Mouse (Mus musculus): ENCODE measurements around the gene Prr13.

The Prr13 gene

DNA sequence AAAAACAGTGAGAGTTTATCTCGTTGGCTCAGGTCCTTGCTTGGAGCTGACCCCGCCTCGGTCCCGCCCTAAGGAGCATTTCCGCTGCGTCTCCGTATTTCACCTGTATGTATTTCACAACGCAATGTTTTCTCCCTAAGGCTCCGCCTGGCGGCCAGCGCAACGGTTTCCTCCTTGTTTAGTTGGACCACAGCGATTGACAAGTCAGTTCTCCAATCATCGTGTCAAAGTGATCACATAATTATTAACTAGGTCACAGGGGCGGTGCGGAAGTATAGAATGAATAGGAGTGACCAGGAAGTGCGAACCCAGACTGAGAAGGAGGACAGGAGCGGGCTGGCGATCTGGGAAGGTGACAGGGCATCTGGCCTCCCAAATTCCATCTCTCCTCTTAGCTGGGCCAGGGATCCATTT lies at the start of gene Prr13:
TSS of gene Prr13 (plus strand) at position 125 of the 414 bp plus-strand sequence.
- CTCF ChIA-PET, result interaction anchor here (0.5 to 1.2 kb wide), 4 partner anchors 46 to 167 kb away, joined by 3 to 5 read pairs (median 4); partner anchors contain the start of gene Atf7

DNA sequence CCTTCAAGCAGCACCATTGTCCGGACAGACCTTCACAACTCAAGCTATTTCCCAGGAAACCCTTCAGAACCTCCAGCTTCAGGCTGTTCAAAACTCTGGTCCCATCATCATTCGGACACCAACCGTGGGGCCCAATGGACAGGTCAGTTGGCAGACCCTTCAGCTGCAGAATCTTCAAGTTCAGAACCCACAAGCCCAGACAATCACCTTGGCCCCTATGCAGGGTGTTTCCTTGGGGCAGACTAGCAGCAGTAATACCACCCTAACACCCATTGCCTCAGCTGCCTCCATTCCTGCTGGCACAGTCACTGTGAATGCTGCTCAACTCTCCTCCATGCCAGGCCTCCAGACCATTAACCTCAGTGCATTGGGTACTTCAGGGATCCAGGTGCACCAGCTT lies 49.5 kb upstream of the Prr13 start:
- CTCF ChIA-PET, result interaction anchor here (0.9 to 1.9 kb wide), 2 partner anchors 11 to 28 kb away, joined by 4 to 5 read pairs; no protein-coding TSS in a partner anchor

DNA sequence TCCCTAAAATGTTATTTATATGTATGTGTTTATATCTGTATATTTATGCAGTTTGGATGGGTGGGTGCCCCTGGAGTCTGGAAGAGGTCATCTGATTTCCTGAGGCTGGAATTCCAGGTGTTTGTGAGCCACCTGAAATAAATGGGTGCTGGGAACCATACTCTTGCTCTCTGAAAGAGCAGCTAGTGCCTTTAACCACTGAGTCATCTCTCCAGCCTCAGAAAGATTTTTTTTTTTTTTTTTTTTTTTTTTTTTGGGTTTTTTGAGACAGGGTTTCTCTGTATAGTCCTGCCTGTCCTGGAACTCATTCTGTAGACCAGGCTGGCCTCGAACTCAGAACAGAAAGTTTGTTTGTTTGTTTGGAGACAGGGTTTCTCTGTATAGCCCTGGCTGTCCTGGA lies 47.8 kb upstream of the Prr13 start:
- CTCF ChIA-PET, result interaction anchor here (0.5 to 0.6 kb wide), 3 partner anchors 52 to 201 kb away, joined by 3 to 5 read pairs (median 5); no protein-coding TSS in a partner anchor

DNA sequence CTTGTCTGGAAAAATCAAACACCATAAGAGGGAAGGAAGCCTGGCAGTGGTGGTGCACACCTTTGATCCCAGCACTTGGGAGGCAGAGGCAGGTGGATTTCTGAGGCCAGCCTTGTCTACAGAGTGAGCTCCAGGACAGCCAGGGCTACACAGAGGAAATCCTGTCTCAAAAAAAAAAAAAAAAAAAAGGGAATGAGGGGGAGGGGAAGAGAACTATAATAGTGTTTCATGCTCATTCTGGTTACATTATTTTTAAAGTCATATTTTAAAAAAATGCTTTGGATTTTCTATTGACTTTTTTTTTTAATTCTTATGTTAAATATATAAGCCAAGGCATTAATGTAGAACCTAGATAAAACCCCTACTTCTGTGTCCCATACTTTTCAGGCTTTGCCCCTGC lies 45.1 kb upstream of the Prr13 start:
- CTCF ChIA-PET, result interaction anchor here (0.7 to 1.1 kb wide), 4 partner anchors 23 to 59 kb away, joined by 3 to 4 read pairs (median 4); no protein-coding TSS in a partner anchor

DNA sequence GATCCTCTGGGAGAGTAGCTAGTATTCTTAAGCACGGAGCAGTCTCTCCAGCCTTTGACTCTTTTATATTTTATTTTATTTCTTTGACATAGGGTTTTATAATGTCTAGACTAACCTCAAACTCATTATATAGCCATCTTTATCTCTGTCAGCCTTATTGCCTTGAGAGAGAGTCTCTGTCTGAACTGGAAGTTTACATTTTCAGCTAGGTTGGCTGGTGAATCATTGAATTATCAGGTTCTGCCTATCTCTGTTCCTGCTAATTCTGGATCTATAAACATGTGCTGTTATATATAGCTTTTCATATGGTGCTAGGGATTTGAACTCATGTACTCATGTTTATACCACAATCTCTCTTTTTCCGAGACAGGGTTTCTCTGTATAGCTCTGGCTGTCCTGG lies 41.3 kb upstream of the Prr13 start:
- CTCF ChIA-PET, result interaction anchor here (0.5 to 0.8 kb wide), 3 partner anchors 29 to 1495 kb away, joined by 4 to 5 read pairs (median 5); no protein-coding TSS in a partner anchor

DNA sequence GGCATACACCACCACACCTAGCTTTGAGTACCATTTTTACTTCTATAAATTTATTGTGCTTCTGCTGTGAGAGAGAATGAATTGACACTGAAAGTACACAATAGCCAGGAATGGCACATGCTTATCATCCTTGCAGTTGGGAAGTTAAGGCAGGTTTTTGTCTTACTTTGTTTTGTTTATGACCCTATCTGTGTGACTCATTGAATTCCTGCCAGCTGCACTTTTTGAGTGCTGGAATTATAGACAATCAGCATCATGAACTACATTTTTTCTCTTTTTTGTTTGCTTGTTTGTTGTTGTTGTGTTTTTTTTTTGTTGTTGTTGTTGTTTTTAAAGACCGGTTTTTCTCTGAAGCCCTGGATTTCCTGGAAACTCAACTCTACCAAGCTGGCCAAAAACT lies 37.8 kb upstream of the Prr13 start:
- CTCF ChIA-PET, result interaction anchor here (0.6 to 2.3 kb wide), 4 partner anchors 12 to 40 kb away, joined by 3 to 12 read pairs (median 4); no protein-coding TSS in a partner anchor

DNA sequence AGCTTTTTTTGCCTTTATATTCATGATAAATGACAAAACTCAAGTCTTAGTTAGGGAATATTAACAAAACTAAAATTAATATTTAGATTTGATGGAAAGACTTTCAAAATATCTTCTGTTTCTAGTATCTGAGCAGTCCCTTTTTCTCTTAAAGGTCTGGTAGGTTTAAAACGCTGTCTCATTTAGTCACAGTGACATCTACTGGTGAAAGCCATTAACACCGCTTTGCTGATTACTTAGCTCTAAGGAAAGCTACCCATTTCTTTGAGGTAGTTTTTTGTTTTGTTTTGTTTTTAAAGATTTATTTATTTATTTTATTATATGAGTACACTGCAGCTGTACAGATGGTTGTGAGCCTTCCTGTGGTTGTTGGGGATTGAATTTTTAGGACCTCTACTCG lies 37.4 kb upstream of the Prr13 start:
- CTCF ChIA-PET, result interaction anchor here (0.6 to 2.3 kb wide), 2 partner anchors 16 to 40 kb away, joined by 3 to 12 read pairs; no protein-coding TSS in a partner anchor

DNA sequence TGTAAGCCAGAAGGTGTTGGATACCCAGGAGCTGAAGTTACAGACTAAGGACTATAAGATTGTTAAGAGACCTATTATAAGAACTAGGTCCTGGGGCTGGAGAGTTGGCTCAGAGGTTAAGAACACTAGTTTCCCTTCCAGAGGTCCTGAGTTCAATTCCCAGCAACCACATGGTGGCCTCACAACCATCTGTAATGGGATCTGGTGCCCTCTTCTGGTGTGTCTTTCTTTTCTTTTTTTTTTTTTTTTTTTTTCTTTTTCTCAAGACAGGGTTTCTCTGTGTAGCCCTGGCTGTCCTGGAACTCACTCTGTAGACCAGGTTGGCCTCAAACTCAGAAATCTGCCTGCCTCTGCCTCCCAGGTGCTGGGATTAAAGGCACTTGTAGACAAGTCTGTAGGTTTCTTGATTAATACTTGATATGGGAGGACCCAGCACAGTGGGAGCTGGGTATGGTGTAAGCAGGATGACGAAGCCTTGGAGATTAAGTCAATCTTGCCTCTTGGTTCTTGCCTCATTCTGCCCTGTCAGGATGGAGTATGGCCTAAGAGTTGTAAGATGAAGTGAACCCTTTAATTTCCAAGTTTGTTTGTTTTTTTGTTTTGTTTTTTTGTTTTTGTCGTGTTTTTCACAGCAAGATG lies 35.1 kb upstream of the Prr13 start:
- CTCF ChIA-PET, result no interaction called here

DNA sequence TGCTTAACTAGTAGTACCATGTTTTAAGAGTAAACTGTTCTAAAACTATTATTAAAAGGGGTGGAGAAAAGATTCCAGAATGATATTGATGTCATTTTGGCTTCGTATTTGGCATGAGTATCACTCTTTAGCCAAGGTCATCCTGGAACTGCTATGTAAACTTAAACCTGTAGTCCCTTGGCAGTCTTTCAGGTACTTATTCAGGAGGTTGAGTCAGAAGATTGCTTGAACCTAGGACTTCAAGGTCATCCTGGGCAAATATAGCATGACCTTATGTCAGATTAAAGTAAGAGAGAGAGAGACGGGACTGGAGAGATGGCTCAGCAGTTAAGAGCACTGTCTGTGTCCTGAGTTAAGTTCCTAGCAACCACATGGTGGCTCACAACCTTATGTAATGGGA lies 34.2 kb upstream of the Prr13 start:
- CTCF ChIA-PET, result no interaction called here

DNA sequence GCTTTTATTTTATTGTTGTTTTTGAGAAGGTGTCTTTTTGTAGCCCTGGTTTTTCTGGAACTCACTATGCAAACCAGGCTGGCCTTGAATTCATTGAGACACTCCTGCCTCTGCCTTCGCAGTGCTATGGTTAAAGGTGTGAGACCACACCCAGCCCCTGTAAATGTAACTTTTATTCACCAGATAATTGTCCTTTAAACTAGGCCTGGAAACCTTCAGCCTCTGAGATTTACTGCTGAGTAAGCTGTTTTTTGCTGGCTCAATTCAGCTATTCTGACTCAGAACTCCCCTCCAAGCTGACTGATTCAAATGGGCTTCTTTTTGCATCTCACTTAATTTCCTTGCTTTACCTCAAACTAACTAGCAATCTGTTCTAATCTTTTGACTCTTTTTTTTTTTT lies 31.9 kb upstream of the Prr13 start:
- CTCF ChIA-PET, result interaction anchor here (0.7 to 1.2 kb wide), 2 partner anchors 22 to 28 kb away, joined by 3 to 8 read pairs; no protein-coding TSS in a partner anchor

DNA sequence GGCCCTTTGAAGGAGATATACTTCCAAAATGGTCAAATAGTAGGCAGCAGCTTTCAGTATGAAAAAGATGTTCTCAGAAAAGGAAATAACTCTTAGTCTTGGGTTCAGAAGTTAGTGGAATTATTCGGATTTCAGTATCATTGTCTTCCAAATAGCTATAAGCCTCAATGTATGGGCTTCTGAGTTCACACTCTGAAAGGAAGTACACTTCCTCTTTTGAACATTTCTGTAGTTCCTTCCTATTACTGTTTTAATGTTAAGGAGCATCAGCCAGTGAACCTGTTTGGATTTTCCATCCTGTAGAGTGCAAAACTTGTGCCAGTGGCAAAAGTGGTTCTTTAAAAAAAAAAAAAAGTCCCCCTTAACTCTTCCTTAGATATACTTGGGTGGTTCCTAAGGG lies 26.8 kb upstream of the Prr13 start:
- CTCF ChIA-PET, result no interaction called here

DNA sequence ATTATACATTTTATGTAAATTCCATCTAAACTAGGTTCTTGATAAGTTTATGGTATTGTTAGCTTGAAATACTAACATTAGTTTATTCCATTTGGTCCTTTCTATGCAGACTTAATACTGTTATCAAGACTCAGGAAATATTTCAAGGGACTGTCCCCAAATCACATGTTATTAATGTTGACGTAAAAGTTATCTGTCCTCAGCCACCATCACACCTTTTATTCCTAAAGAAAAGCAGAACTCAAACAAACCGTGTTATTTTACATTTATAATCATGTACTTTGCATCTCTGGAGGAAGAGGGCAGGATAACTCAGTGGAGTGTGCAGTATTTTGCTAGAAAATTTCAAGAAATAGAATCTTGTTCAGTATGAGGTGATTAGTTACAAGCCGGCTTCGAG lies 25.7 kb upstream of the Prr13 start:
- CTCF ChIA-PET, result interaction anchor here (0.6 kb wide), 1 partner anchor 13 kb away, joined by 5 read pairs; no protein-coding TSS in a partner anchor

DNA sequence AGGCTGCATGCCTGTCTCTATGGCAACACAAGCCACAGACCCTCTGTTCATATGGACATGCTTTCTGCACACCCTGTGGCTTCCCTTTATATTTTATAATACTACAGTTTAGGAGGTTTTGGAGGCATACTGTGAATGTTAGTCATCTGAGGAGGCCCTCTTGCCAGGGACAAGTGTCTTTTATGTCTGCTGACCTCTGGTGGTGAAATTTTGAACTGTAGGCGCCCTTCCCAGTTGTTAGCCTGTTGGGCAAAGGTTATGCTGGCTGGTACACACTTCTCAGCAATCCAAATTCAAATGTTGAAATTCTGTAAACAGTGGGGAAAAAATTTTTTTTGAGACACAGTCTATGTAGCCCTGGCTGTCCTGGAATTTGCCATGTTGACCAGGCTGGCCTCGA lies 16.3 kb upstream of the Prr13 start:
- CTCF ChIA-PET, result no interaction called here

DNA sequence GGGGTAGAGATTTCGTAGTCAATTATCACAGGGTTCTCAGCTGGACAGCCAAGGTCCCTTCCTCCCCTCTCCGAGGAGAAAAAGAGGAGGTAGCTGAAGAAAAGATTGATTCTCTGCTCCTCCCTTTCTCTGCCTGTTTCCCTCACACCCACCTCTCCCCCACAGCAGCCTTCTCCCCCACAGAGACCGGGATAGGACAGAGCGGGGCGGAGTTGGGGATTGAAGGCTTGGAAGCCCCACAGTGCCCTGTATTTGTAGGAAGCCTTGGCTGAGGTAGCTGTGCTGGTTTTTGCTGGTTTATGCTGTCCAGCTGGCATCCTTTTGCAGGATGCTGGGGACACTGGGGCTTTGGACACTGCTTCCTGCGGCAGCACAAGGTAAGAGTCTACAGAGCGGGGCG lies 13.7 kb upstream of the Prr13 start, which contains the start of gene Amhr2:
TSS of gene Amhr2 (plus strand) at position 222 of the 400 bp plus-strand sequence.
- CTCF ChIA-PET, result no interaction called here

DNA sequence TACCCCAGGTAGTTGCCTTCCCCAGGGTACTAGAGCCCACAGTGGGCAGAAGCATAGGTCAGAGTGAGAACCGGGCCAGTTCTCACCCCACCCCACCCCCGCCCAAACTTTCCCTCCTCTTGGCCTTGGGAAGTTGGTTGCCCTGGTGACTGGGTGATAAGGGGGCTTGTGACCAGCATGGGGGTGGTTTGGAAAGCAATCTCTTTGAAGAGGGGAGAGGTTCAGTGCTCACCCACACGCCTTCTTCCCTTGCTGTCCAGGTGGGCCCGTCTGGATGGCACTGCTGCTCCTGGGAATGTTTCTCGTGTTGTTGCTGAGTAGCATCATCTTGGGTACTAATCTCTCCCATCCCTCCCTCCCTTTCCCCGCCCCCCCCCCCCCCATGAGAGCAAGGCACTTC lies 12.4 kb upstream of the Prr13 start:
- CTCF ChIA-PET, result interaction anchor here (0.6 kb wide), 1 partner anchor 29 kb away, joined by 5 read pairs; no protein-coding TSS in a partner anchor

DNA sequence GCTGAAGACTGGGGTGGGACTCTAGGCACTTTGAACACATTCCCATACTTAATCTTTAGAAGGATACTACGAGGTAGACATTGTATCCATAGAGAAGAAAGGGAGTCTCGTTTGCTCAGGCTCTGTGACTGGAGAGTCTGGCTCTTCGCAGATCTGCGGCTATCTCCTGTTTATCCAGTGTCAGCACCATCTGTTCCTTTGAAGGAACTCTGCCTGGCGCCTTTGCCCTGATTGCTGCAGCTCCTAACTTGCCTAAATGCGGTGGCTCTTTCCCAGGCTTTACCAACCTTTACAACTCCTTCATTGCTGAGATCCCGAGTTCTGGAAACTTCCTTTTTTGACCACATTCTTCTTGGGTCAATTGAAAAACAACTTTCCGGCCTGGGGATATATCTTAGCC lies 9.5 kb upstream of the Prr13 start:
- CTCF ChIA-PET, result no interaction called here

DNA sequence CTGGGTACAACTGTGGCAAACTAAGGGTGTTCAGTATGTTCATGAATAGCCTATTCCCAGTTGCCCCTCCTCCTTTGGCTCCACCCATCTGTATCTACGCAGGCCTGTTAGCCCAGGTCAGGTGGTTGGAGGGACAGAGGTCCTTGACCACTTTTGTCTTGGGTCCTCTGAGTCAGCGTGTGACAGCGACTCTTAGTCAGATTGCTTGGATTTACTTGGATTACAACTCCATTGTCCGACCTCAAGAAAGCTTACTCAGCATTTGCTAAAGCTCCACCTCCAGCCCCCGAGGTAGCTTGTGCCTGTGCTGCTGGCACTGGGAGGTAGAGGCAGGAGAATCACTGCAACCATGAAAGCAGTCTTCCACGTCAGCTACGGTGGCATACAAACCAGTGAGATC lies 7.9 kb upstream of the Prr13 start:
- CTCF ChIA-PET, result interaction anchor here (0.7 kb wide), 1 partner anchor 23 kb away, joined by 6 read pairs; no protein-coding TSS in a partner anchor

DNA sequence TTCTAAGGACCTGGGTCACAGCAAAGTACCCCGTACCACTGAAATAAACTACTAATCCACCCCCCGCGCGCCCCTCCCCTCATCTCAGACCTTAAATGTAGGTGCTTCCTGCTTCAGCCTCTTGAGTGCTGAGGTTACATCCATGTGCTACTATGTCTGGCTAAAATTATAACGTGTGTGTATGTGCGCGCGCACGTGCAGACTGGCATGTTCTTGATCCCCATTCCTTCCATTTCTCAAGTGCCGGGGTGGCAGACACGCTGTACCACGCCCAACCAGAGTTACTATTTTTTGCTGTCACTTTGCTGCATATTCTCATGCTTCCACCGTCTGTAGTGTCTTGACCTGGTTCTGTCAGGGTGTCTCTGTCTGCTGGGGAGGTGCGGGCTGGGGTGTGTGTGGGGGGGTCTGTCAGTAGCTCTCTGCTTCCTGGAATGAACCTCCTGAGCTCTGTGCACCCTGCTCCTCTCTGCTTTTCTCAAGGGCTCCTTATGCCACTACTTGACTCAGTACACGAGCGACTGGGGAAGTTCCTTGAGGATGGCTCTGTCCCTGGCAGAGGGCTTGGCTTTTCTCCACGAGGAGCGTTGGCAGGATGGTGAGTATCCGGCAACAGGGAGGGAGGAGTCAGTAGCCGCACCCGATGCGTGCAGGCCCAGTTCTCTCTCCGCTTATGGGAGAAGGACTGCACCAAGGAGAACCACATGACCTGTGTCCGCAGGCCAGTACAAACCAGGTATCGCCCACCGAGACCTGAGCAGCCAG lies 7.0 kb upstream of the Prr13 start:
- CTCF ChIA-PET, result no interaction called here

DNA sequence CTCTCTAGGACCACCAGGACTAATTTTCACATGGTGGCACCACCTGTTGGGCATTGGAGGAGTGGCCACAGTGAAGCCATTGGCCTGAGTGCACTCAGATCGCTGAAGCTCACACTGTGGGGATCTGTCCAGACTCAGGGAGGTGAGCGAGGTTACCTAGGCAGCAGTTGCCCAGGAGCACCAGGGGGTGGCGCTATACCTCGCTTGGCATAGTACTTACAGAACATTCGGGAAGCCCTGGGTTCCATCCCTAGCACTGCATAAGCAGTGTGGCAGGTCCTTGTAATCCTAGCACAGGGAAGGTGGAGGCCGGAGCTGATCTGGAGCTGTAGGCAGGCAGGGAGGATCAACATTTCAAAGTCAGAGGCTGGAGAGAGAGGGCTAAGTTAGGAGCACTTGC lies 2.8 kb upstream of the Prr13 start:
- CTCF ChIA-PET, result no interaction called here

DNA sequence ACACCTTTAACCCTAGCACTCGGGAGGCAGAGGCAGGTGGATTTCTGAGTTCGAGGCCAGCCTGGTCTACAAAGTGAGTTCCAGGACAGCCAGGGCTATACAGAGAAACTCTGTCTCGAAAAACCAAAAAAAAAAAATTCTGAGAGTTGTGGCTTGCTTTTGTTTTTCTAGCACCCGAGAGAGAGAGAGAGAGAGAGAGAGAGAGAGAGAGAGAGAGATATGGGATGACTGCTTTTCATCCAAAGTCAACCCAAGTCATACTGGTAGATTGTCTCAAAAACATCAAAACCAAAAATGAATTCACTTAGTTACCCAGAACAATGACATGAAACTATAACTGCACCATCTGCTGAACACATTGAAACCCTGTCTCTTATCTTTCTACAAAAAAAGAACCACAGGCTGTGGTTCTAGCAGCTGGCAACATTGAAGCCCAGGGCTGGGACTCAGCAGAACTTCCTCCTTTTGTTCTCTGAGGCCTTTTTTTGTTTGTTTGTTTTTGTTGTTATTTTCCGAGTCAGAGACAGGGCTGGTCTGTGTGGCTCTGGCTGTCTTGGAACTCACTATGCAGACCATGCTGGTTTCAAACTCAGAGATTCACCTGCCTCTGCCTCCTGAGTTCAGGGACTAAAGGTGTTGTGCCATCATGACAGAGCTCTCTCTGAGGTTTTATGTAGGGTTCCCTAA lies 635 bp upstream of the Prr13 start:
- CTCF ChIA-PET, result interaction anchor here (0.7 kb wide), 2 partner anchors 46 to 383 kb away, joined by 4 to 9 read pairs; no protein-coding TSS in a partner anchor

DNA sequence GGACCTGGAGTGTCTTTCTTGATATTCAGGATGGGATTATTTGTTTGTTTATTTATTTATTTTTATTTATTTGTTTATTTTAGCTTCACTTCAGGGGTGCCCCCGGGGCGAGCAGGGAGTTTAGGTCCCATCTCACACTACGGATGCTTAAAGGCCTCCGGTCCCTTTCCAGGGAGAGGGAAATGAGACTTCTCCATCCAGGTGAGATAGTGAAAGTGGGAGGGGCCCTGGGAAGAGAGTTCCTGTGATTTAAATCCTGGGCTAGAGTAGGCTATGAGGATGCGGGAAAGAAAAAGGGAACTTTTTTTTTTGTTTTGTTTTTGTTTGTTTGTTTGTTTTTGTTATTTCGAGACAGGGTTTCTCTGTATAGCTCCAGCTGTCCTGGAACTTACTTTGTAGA lies 553 bp downstream of the Prr13 start:
- CTCF ChIA-PET, result interaction anchor here (0.5 to 1.2 kb wide), 3 partner anchors 70 to 166 kb away, joined by 3 to 5 read pairs (median 4); partner anchors contain the start of gene Atf7

DNA sequence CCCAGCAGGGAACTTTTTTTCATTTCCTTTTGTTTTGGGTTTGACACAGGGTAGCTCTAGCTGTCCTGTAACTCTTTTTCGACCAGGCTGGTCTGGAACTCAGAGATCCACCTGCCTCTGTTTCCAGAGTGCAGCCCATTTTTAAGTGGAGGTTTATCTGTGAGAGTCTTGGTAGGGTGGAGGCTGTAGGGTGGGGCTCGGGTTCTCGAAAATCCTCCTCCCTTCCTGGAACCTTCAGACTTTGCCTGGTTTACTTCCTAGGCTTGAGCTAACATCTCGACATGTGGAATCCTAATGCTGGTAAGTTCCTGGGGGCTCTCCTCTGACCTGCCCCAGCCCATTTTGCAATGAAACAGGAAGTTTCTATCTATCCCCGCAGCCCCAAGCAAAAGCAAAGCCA lies 1.0 kb downstream of the Prr13 start:
- CTCF ChIA-PET, result interaction anchor here (1.2 kb wide), 1 partner anchor 166 kb away, joined by 4 read pairs; the partner anchor contains the start of gene Atf7
